Mouse (Mus musculus) limb, embryonic 13.5 days (tissue): Measurements from ENCODE around the gene Zfp668. TPM values are rescaled to one million over a fixed set of nuclear protein-coding genes. Genes with fewer than 3 reads are reported as not detected.

Experiments used
- ATAC-seq: fragments of 200-750 bp; cut with Nextera tagmentation; 2 replicates; pipeline ENCODE4 v1.8.0; 2017; ENCODE audit warnings: low read depth, moderate number of reproducible peaks, moderate TSS enrichment; ENCODE audit not compliant: low FRiP score
- H3K27ac ChIP-seq: fragments of 300-500 bp; sonication (generic); 2 replicates; pipeline ENCODE4 v1.5.1; 2015; ENCODE audit warnings: inconsistent platforms, mild to moderate bottlenecking, moderate library complexity
- H3K27me3 ChIP-seq: fragments of 300-500 bp; sonication (generic); 2 replicates; pipeline ENCODE4 v1.6.1; 2015; ENCODE audit warnings: mild to moderate bottlenecking, inconsistent platforms
- H3K36me3 ChIP-seq: fragments of 300-500 bp; sonication (generic); 2 replicates; pipeline ENCODE4 v1.6.1; 2015; ENCODE audit warnings: inconsistent platforms, mild to moderate bottlenecking, moderate library complexity
- H3K4me1 ChIP-seq: fragments of 300-500 bp; sonication (generic); 2 replicates; pipeline ENCODE4 v1.6.1; 2015; ENCODE audit warnings: inconsistent platforms
- H3K4me2 ChIP-seq: fragments of 300-500 bp; sonication (generic); replicated peaks from 2 replicates; pipeline ENCODE4 v1.6.1; 2015; ENCODE audit warnings: inconsistent platforms, mild to moderate bottlenecking, moderate library complexity
- H3K4me3 ChIP-seq: fragments of 300-500 bp; sonication (generic); 2 replicates; pipeline ENCODE4 v1.5.1; 2015; ENCODE audit warnings: moderate library complexity, mild to moderate bottlenecking, inconsistent platforms
- H3K9ac ChIP-seq: fragments of 300-500 bp; sonication (generic); 2 replicates; pipeline ENCODE4 v1.6.1; 2015; ENCODE audit warnings: mild to moderate bottlenecking, inconsistent platforms
- H3K9me3 ChIP-seq: fragments of 300-500 bp; sonication (generic); 2 replicates; pipeline ENCODE4 v1.6.1; 2016; ENCODE audit warnings: inconsistent platforms
- WGBS: fragments of 180-500 bp; shearing (Covaris S2); methylation state at CpG from one replicate; pipeline ENCODE4 v1.1.7; 2015; 5-methylcytosine and 5-hydroxymethylcytosine counted together
- polyA plus RNA-seq: library from polyadenylated mRNA; unstranded; fragments of >200 nt; fragmentation: Nextera tagmentation; extraction: Ambion mirVana; gene quantifications from 2 replicates; pipeline ENCODE4 v1.2.1, GENCODE M21; 2015

Gene Zfp668
- polyA plus RNA-seq, 1 experiment from 2014 or later = 24.4 TPM

DNA sequence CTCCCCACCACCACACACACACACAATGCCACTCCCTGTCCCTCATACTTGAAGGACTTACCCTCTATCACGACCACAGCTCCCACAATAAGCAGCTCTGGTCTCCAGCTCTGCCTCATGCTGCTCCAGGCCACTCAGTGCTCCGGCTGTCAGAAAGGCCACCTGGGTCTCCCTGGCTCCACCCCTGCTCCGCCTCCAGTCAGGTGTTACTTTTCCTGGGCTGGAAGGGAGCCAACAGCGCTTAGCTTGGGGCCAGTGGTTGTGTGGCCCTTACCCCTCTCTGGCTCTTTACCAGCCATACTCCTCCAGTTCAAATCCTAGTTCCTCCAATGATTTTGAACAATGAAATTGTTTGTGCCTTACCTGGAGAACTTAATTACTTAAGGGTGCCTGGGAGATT lies 14.2 kb upstream of the Zfp668 start, which contains the start of gene Prss53:
Gene Prss53 (minus strand): TSS at position 173 of the 400 bp plus-strand sequence.
- H3K36me3 ChIP-seq = peaks cover 71% of the 10 kb centered on the region
- H3K9ac ChIP-seq = no peak within 1 kb of the TSS
- H3K4me3 ChIP-seq = no peak within 1 kb of the TSS
- WGBS = 19% methylated on average over 4 of the region's 4 CpGs
- H3K9me3 ChIP-seq = no peaks in the 10 kb centered on the region
- ATAC-seq = no peak
- peaks cover 15% of the 10 kb centered on the region for H3K4me1 ChIP-seq
- H3K27ac ChIP-seq = no peak within 1 kb of the TSS
- H3K27me3 ChIP-seq = no peaks in the 10 kb centered on the region
- H3K4me2 ChIP-seq = no peak within 1 kb of the TSS

DNA sequence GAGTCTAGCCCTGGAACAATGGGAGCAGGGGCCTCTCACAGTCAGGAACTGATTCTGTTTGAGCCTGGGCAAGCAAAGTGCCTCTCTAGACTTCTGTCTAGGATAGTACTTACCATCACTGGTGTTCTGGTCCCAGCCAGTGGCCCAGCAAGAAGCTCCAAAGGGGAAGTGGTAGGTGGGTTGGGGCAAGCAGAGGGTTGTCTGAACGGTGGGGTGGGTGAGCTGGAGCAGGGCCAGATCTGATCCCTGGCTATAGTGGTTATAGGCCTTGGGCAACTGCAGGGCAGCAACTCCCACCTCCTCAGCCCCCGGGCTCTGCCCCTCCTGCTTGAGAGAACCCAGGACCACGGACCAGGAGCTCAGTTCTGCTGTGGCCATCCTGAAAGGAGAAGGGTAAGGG lies 12.2 kb upstream of the Zfp668 start:
- Histone ChIP-seq H3K27ac (no peak overlapping the region), H3K27me3 (no peaks in the 10 kb centered on the region), H3K9ac (no peak overlapping the region), H3K36me3 (peaks cover 88% of the 10 kb centered on the region), H3K4me1 (peaks cover 17% of the 10 kb centered on the region), H3K4me3 (no peak overlapping the region), H3K4me2 (no peak overlapping the region), H3K9me3 (no peaks in the 10 kb centered on the region)
- WGBS = 73% methylated on average over 3 of the region's 3 CpGs
- no peak for ATAC-seq

DNA sequence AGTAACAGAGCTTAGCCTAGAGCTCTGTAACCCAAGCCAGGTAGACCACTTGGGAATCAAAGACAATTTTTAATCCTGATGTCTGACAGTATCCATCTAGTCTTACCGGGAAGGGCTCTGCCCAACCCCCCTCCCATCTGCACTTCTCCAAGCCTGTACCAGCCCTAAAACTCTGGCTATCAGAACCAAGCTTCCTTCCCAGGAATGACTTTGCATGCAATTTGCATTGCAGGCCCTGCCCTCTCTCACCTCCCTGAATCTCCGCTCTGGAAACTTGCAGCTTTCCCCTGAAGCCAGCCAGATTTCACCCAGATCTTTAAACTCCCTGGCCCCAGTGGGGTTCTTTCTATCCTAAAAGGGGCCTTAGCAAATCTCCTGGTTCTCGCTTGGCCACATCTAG lies 11.2 kb upstream of the Zfp668 start:
- no peak overlapping the region for H3K27ac ChIP-seq
- 78% methylated on average over 3 of the region's 3 CpGs for WGBS
- H3K4me2 ChIP-seq = no peak overlapping the region
- H3K27me3 ChIP-seq = no peaks in the 10 kb centered on the region
- no peak for ATAC-seq
- no peak overlapping the region for H3K9ac ChIP-seq
- H3K4me3 ChIP-seq = no peak overlapping the region
- peaks cover 27% of the 10 kb centered on the region for H3K4me1 ChIP-seq
- peaks cover 88% of the 10 kb centered on the region for H3K36me3 ChIP-seq
- no peaks in the 10 kb centered on the region for H3K9me3 ChIP-seq

DNA sequence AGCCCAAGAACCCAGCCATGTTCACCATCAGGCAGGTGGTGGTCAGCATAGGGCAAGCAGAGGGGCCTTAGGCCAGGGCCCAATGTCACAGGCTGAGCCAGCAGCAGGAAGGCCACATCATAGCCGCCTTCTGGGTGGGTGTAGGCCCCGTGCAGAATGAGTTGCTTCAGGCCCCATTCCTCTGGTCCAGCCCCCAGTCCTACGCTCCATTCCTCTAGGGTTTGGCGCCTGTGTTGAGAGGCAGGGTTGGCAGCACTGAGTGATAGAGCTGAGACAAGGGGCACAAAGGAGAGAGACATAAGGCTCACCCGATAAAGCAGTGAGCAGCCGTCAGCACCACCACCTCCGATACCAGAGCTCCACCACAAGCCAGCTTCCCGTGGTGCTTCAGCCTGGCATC lies 10.6 kb upstream of the Zfp668 start:
- Histone ChIP-seq H3K9me3 (no peaks in the 10 kb centered on the region), H3K27ac (no peak overlapping the region), H3K27me3 (no peaks in the 10 kb centered on the region), H3K4me2 (no peak overlapping the region), H3K4me1 (peaks cover 30% of the 10 kb centered on the region), H3K4me3 (no peak overlapping the region), H3K36me3 (peaks cover 88% of the 10 kb centered on the region), H3K9ac (no peak overlapping the region)
- no peak for ATAC-seq
- WGBS = 88% methylated on average over 8 of the region's 8 CpGs

DNA sequence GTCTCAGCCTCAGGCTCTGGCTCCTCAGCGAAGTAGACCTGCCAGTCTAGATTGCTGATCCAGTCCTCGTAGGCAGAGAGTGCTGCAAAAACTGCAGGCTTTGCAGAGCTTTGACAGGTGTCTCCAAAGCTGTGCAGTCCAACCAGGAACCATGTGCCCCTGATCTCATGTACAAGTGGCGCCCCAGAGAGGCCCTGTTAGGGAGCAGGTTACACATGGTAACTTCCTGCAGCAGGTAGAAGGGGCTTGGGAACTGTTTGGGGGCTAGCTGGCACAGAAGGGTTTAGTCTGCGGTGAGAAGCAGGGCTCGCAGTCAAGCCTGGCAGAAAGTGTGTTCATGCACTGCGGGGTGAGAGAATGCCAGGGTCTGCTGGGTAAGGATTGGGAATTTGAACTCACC lies 9.9 kb upstream of the Zfp668 start:
- no peak overlapping the region for H3K4me2 ChIP-seq
- WGBS = 88% methylated on average over 6 of the region's 6 CpGs
- no peak overlapping the region for H3K9ac ChIP-seq
- H3K4me1 ChIP-seq = peaks cover 30% of the 10 kb centered on the region
- no peak overlapping the region for H3K27ac ChIP-seq
- ATAC-seq = no peak
- no peaks in the 10 kb centered on the region for H3K9me3 ChIP-seq
- H3K27me3 ChIP-seq = no peaks in the 10 kb centered on the region
- H3K36me3 ChIP-seq = peaks cover 90% of the 10 kb centered on the region
- H3K4me3 ChIP-seq = no peak overlapping the region

DNA sequence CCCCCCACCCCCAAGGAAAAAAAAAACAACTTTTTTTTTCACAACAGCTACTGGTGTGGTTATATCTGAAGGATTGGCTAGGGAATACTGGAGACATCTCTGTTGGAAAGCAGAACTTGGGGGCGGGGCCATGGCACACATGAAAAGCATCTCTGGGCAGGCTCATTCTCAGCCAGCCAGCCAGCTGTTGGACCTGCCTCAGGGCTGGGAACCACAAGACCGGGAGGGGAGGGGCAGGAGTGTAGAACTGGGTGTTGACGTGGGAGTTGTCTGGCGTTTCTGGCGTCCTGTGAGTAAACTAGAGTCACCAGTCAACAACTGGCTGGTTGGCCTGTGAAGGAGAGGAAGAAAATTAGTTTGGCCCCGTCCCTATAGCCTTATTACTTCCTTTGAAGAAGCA lies 9.3 kb upstream of the Zfp668 start:
- Histone ChIP-seq H3K36me3 (peaks cover 90% of the 10 kb centered on the region), H3K4me1 (peaks cover 30% of the 10 kb centered on the region)
- 62% methylated on average over 6 of the region's 6 CpGs for WGBS

DNA sequence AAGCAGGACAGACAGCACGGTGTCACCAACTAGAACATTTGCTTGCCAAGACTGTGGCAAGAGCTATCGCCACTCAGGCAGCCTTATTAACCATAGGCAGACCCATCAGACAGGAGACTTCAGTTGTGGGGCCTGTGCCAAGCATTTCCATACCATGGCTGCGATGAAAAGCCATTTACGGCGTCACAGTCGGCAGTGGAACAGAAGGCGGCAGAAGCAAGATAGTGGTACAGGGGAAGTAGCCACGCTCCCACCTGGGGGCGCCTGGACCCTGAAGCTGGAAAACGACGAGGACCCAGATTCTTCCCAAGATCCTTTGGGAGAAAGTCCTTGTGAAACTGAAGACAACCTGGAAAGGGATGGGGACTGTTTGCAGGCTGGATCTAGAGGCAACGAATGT lies 3.8 kb upstream of the Zfp668 start:
- Histone ChIP-seq H3K27me3 (no peaks in the 10 kb centered on the region), H3K27ac (no peak overlapping the region), H3K9ac (no peak overlapping the region), H3K4me2 (no peak overlapping the region), H3K36me3 (peaks cover 76% of the 10 kb centered on the region), H3K4me1 (peaks cover 34% of the 10 kb centered on the region), H3K4me3 (no peak overlapping the region), H3K9me3 (no peaks in the 10 kb centered on the region)
- ATAC-seq = no peak
- WGBS = 89% methylated on average over 12 of the region's 12 CpGs

More for the DNA sequence above, 9.3 kb upstream of the Zfp668 start:
- Histone ChIP-seq H3K9me3 (no peaks in the 10 kb centered on the region), H3K27me3 (no peaks in the 10 kb centered on the region), H3K4me3 (no peak overlapping the region), H3K27ac (no peak overlapping the region), H3K9ac (no peak overlapping the region), H3K4me2 (no peak overlapping the region)
- ATAC-seq = no peak

DNA sequence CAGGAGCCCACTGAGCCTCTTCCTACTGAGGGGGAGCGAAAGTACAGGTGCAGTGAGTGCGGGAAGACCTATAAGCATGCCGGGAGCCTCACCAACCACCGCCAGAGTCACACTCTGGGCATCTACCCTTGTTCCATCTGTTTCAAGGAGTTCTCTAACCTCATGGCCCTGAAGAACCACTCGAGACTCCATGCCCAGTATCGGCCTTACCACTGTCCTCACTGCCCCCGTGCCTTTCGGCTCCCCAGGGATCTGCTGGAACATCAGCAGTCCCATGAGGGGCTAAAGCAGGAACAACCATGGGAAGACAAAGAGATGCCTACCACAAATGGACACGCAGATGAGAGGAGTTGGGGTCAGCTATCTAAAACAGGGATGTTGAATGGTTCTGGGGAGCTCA lies 2.7 kb upstream of the Zfp668 start:
- Histone ChIP-seq H3K9ac (no peak overlapping the region), H3K36me3 (peaks cover 66% of the 10 kb centered on the region), H3K4me1 (peaks cover 30% of the 10 kb centered on the region), H3K27ac (no peak overlapping the region), H3K27me3 (no peaks in the 10 kb centered on the region), H3K4me2 (no peak overlapping the region), H3K4me3 (no peak overlapping the region), H3K9me3 (no peaks in the 10 kb centered on the region)
- 97% methylated on average over 9 of the region's 9 CpGs for WGBS
- no peak for ATAC-seq

DNA sequence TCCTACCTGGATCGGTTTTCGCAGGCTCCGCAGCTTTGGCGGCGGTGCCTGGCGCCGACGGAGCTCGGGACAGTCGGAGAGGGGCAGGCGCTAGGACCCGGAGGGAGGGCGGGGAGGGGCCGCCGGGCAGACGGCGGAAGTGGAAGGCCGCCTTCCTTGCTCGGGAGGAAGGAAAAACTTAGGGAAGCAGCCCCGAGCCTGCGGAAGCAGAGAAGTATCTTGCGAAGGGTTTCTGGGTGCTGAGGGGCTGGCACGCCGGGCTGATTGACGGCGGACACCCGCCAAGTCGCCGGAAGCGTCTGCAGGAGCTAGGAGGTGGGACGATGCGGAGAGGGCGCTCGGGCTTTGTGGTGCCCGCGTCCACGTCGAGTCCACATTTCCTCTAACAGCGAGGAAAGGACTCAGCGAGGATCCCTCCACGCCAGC lies 574 bp downstream of the Zfp668 start, which contains the start of gene Zfp646:
Gene Zfp646 (plus strand): TSS at position 181 of the 426 bp plus-strand sequence.
- H3K4me2 ChIP-seq = peak within 1 kb of the TSS; percentile 89
- peaks cover 20% of the 10 kb centered on the region for H3K4me1 ChIP-seq
- peak within 1 kb of the TSS; percentile 97 for H3K9ac ChIP-seq
- peak within 1 kb of the TSS; percentile 88 for H3K4me3 ChIP-seq
- under 1% methylated on average over 41 of the region's 41 CpGs for WGBS
- ATAC-seq = peak; percentile 92
- peak within 1 kb of the TSS; percentile 98 for H3K27ac ChIP-seq
- peaks cover 48% of the 10 kb centered on the region for H3K36me3 ChIP-seq
- no peaks in the 10 kb centered on the region for H3K9me3 ChIP-seq
- H3K27me3 ChIP-seq = no peaks in the 10 kb centered on the region

DNA sequence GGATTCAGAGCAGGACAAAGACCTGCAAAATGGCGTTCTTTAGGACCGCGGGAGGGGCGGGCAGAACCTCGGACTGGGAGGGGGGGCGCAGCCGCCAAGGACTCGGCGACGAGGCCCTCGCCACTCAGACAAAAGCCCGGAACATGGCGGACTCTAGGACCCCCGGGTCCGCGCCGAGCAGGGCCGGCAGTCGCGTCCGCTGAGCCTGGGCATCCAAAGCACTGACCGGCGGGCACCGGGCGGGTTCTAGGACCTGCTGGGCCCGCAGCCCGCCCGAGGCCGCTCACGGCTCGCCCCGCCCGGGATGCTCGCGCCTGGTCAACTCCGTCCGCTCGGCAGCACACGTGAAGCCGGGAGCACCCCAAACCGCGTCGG lies 1.0 kb downstream of the Zfp668 start:
- peak overlapping the region; percentile 89 for H3K4me2 ChIP-seq
- H3K9ac ChIP-seq = peak overlapping the region; percentile 97
- peak; percentile 95 for ATAC-seq
- peak overlapping the region; percentile 88 for H3K4me3 ChIP-seq
- peaks cover 47% of the 10 kb centered on the region for H3K36me3 ChIP-seq
- no peaks in the 10 kb centered on the region for H3K27me3 ChIP-seq
- peak overlapping the region; percentile 98 for H3K27ac ChIP-seq
- under 1% methylated on average over 43 of the region's 43 CpGs for WGBS
- peaks cover 20% of the 10 kb centered on the region for H3K4me1 ChIP-seq
- no peaks in the 10 kb centered on the region for H3K9me3 ChIP-seq

DNA sequence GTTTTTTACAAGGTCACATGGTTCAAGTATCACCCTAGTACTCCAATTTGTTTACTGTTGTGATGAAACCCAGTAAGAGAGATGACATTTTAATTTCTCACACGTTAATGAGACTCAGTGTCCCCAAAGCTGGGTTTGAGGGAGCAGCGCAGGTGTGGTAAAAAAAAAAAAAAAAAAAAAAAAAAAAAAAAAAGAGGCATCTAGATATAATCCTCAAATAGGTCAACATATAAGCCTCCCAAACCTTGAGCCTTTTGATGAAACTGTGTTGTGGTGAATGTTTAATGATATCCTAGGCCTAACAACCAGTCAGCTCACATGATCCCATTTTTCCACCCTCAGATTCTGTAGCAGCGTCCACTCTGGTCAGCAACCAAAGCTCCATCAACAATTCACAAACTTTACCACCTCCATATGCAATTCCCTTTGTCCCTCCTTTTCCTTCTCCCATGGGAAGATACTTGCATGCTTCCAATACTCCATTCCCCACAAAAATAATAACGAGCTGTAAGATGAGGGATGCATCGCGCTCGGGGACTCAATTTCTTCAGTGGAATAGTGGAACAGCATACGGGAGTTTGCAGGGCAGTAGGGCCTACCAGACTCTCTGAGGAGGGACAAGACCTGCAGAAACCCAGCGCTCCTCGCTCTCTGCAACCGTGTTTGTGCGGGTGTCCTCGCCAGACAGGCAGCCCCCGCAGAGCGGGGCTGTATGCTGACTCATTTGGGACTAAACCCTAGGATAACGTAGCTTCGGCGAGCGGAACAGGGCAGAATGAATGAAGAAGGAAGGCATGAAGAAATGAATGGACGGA lies 1.6 kb downstream of the Zfp668 start:
- peak overlapping the region; percentile 97 for H3K9ac ChIP-seq
- H3K36me3 ChIP-seq = peaks cover 47% of the 10 kb centered on the region
- no peaks in the 10 kb centered on the region for H3K27me3 ChIP-seq
- H3K9me3 ChIP-seq = no peaks in the 10 kb centered on the region
- H3K4me1 ChIP-seq = peaks cover 20% of the 10 kb centered on the region
- peak overlapping the region; percentile 88 for H3K4me3 ChIP-seq
- H3K27ac ChIP-seq = peak overlapping the region; percentile 98
- H3K4me2 ChIP-seq = peak overlapping the region; percentile 89
- peak; percentile 14; the same call in 1 of the 2 replicates for ATAC-seq
- WGBS = 4% methylated on average over 20 of the region's 20 CpGs

DNA sequence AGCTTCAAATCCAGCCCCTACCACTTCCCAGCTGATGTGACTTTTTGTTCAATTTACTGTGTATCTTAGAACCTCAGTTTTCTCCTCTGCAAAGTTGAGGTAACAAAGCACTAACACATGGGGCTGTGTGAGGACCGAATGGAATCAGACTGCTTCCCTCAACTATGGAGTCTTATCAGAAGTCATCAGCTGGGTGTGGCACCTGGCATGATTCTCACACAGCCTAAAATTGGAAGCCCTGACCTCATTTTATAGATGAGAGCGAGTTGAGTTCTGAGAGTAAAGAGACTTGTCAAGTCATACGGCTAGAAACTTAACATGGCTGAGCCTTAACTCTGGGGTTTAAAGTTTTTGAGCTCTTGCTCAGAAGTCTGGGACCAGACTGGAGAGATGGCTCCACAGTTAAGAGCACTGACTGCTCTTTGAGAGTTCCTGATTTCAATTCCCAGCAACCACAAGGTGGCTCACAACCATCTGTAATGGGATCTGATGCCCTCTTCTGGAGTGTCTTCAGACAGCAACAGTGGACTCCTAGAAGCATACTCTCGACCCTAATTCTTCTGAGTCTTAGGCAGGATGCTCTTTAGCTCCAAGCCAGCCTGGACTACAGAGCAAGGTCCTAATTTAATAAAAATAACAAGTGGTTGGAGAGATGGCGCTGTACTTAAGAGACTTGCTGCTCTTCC lies 6.3 kb downstream of the Zfp668 start:
- Histone ChIP-seq H3K27ac (no peak overlapping the region), H3K4me2 (no peak overlapping the region), H3K4me3 (no peak overlapping the region), H3K4me1 (peaks cover 12% of the 10 kb centered on the region), H3K9me3 (no peaks in the 10 kb centered on the region), H3K9ac (no peak overlapping the region), H3K36me3 (peaks cover 57% of the 10 kb centered on the region), H3K27me3 (no peaks in the 10 kb centered on the region)
- ATAC-seq = no peak
- 84% methylated on average over 5 of the region's 5 CpGs for whole genome bisulfite sequencing
